ENCODE assay signal across 8 mouse cellular contexts in genomic region chr8:106507761-106508331, GRCm38 (mm10). TPM values are rescaled to one million over a fixed set of nuclear protein-coding genes. Genes with fewer than 3 reads are reported as not detected.
DNase-seq lines count a peak whose midpoint lies in the region; ATAC-seq and TF ChIP-seq lines count a peak whose summit lies in the region.

No protein-coding gene starts in this region.

- intact Hi-C loops in left cerebral cortex, postnatal 25 days (cut with DNase I) = no loop called here

- no peak for TF ChIP-seq POLR2A in cerebellum, adult 2 months (IDR thresholded peaks at IDR 0.05; ENCODE audit: borderline replicate concordance, insufficient read depth, low read length)

- TF ChIP-seq CTCF in cerebellum, adult 2 months (IDR thresholded peaks at IDR 0.05; ENCODE audit: borderline replicate concordance, insufficient read depth, low read depth, low read length) = no peak

- H3K27me3 ChIP-seq in kidney, embryonic 15.5 days = peaks cover 42% of the 10 kb centered on the region
- peaks cover 5% of the 10 kb centered on the region; the same call in 1 of the 2 replicates for H3K27me3 ChIP-seq in cerebellum, adult 2 months (ENCODE audit: control insufficient read depth, insufficient read depth, low read length)
- no peaks in the 10 kb centered on the region for H3K27me3 ChIP-seq in stomach, embryonic 14.5 days (ENCODE audit: control insufficient read depth, insufficient read depth, low read length)

- H3K4me3 ChIP-seq in kidney, embryonic 15.5 days (replicated peaks) = peak overlapping the region; percentile 29
- H3K4me3 ChIP-seq in cerebellum, adult 2 months (replicated peaks; ENCODE audit: insufficient read depth, low read depth, low read length) = no peak overlapping the region
- H3K4me3 ChIP-seq in stomach, embryonic 14.5 days (ENCODE audit: low read depth, low read length) = peak overlapping the region; percentile 14

- H3K36me3 ChIP-seq in kidney, embryonic 15.5 days = no peaks in the 10 kb centered on the region
- no peaks in the 10 kb centered on the region for H3K36me3 ChIP-seq in stomach, embryonic 14.5 days (ENCODE audit: control insufficient read depth, insufficient read depth, low read length)

- ATAC-seq in kidney, embryonic 15.5 days (replicated peaks; ENCODE audit: low FRiP score) = peak; percentile 55
- ATAC-seq in granulocyte monocyte progenitor cell, adult 5-6 weeks (replicated peaks; ENCODE audit: poor library complexity, severe bottlenecking) = peak; percentile 40
- ATAC-seq in megakaryocyte progenitor cell, adult 5-6 weeks (replicated peaks; ENCODE audit: poor library complexity) = peak; percentile 31; the same call in 1 of the 2 replicates
- peak; percentile 43; the same call in 1 of the 2 replicates for ATAC-seq in stomach, embryonic 14.5 days (ENCODE audit: insufficient number of reproducible peaks, insufficient read depth, low FRiP score, low read depth)

- no peaks in the 10 kb centered on the region for H3K9me3 ChIP-seq in kidney, embryonic 15.5 days (replicated peaks)
- no peaks in the 10 kb centered on the region for H3K9me3 ChIP-seq in stomach, embryonic 14.5 days (ENCODE audit: control insufficient read depth, low read depth, low read length)

- peak overlapping the region; percentile 14; the same call in 1 of the 2 replicates for H3K9ac ChIP-seq in kidney, embryonic 15.5 days
- peak overlapping the region; percentile 6; the same call in 1 of the 2 replicates for H3K9ac ChIP-seq in stomach, embryonic 14.5 days (replicated peaks; ENCODE audit: low read depth, low read length)

- WGBS in kidney, embryonic 15.5 days = 3% methylated on average over 30 of the region's 30 CpGs
- 3% methylated on average over 30 of the region's 30 CpGs for WGBS in cerebellum, adult 2 months
- 2% methylated on average over 30 of the region's 30 CpGs for WGBS in stomach, embryonic 14.5 days

- H3K27ac ChIP-seq in kidney, embryonic 15.5 days = peak overlapping the region; percentile 75
- H3K27ac ChIP-seq in cerebellum, adult 2 months (ENCODE audit: insufficient read depth, low read length) = no peak overlapping the region
- H3K27ac ChIP-seq in stomach, embryonic 14.5 days (ENCODE audit: low read length) = peak overlapping the region; percentile 64

- H3K4me2 ChIP-seq in kidney, embryonic 15.5 days = peak overlapping the region; percentile 64
- H3K4me2 ChIP-seq in stomach, embryonic 14.5 days (replicated peaks; ENCODE audit: low read depth, low read length) = peak overlapping the region; percentile 41

- H3K4me1 ChIP-seq in kidney, embryonic 15.5 days = peaks cover 52% of the 10 kb centered on the region
- 0 out of 2 replicates have a peak, but pooled peaks cover 3% of the 10 kb centered on the region for H3K4me1 ChIP-seq in cerebellum, adult 2 months (ENCODE audit: control insufficient read depth, insufficient read depth, low read length)
- H3K4me1 ChIP-seq in stomach, embryonic 14.5 days (ENCODE audit: control insufficient read depth, insufficient read depth, low read length) = peaks cover 27% of the 10 kb centered on the region

- DNase-seq in kidney, adult 11 months = no peak
- peak; percentile 23 to 26 for DNase-seq in cerebellum, adult 2 months
- peak; percentile 17 to 47 for DNase-seq in left cerebral cortex, postnatal 25 days (ENCODE audit: low spot score in 2 of 2)
- no peak for DNase-seq in T-cell, adult 2 months (ENCODE audit: low spot score)

RNA-seq across cellular contexts. Expression of gene Cdh3, which starts 2.8 kb away (rescaled TPM):
- 29.7 and 33.5 TPM in 2 replicates for polyA plus RNA-seq in kidney, embryonic 15.5 days (2015; fragmentation: Nextera tagmentation; extraction: Ambion mirVana)
- 0.64 and 0.93 TPM in 2 replicates for polyA plus RNA-seq in cerebellum, adult 2 months (2012; rRNA removed)
- not detected in 2 replicates for total RNA-seq in granulocyte monocyte progenitor cell, adult 5-6 weeks (2014; fragmentation: Nextera tagmentation)
- not detected in 2 replicates for total RNA-seq in granulocyte monocyte progenitor cell, adult 5-6 weeks (2017)
- total RNA-seq in left cerebral cortex, postnatal 25 days (2021) = under 1 TPM; 0.34 to 0.64 TPM
- total RNA-seq in megakaryocyte progenitor cell, adult 5-6 weeks (2015) = not detected in 2 replicates
- total RNA-seq in megakaryocyte progenitor cell, adult 5-6 weeks (2017) = not detected in 2 replicates
- 18.1 and 18.4 TPM in 2 replicates for polyA plus RNA-seq in stomach, embryonic 14.5 days (2014; fragmentation: Nextera tagmentation; extraction: Ambion mirVana)

RNA-seq across cellular contexts. Expression of gene 6030452D12Rik, which starts 7.5 kb away (rescaled TPM):
- not detected in 2 replicates for polyA plus RNA-seq in kidney, embryonic 15.5 days (2015; fragmentation: Nextera tagmentation; extraction: Ambion mirVana)
- polyA plus RNA-seq in cerebellum, adult 2 months (2012; rRNA removed) = not detected in 2 replicates
- not detected in 2 replicates for total RNA-seq in granulocyte monocyte progenitor cell, adult 5-6 weeks (2014; fragmentation: Nextera tagmentation)
- total RNA-seq in granulocyte monocyte progenitor cell, adult 5-6 weeks (2017) = not detected in 2 replicates
- not detected for total RNA-seq in left cerebral cortex, postnatal 25 days (2021)
- not detected in 2 replicates for total RNA-seq in megakaryocyte progenitor cell, adult 5-6 weeks (2015)
- total RNA-seq in megakaryocyte progenitor cell, adult 5-6 weeks (2017) = not detected in 2 replicates
- not detected in 2 replicates for polyA plus RNA-seq in stomach, embryonic 14.5 days (2014; fragmentation: Nextera tagmentation; extraction: Ambion mirVana)

Comparison
In these comparisons a context has a peak if more than half of its experiments do, and no peak if none do; other contexts are left out.
1. DNase-seq: peak in cerebellum, adult 2 months (2 of 2) and left cerebral cortex, postnatal 25 days (2 of 2); none in kidney, adult 11 months (single experiment) and T-cell, adult 2 months (single experiment).
2. Peak in every context shown above with its lines, with median percentiles within 50 percentile points of each other: ATAC-seq.